Mouse (Mus musculus) right cerebral cortex, postnatal 14 days (tissue): ENCODE data around the gene Prmt8.
A peak's percentile ranks its signal among the peaks of the same experiment; 100 is the strongest.

Experiments used
- DNase-seq: peaks from one replicate; pipeline ENCODE4 v3.0.0; 2022

Prmt8 gene

GRCm38 (mm10) chr6:127769275-127770156 lies at the start of gene Prmt8:
TSS of gene Prmt8 (minus strand) at chr6:127769472.
- peak; percentile 46 for DNase-seq

- DNase-seq: peak; percentile 32
These were observed 33.9 kb upstream of the Prmt8 start for GRCm38 (mm10) chr6:127803046-127803729.

GRCm38 (mm10) chr6:127802211-127802610 lies 32.9 kb upstream of the Prmt8 start:
- DNase-seq: no peak

- DNase-seq: no peak
These were observed 20.8 kb upstream of the Prmt8 start for GRCm38 (mm10) chr6:127790023-127790422.

- peak; percentile 34 for DNase-seq
These were observed 1.5 kb upstream of the Prmt8 start for GRCm38 (mm10) chr6:127770806-127771205.

- DNase-seq: peak; percentile 49
These were observed 524 bp downstream of the Prmt8 start for GRCm38 (mm10) chr6:127768621-127769274.

GRCm38 (mm10) chr6:127767706-127768493 lies 1.4 kb downstream of the Prmt8 start:
- DNase-seq: peak; percentile 47

- DNase-seq: peak; percentile 57
These were observed 2.0 kb downstream of the Prmt8 start for GRCm38 (mm10) chr6:127767201-127767705.

- peak; percentile 42 for DNase-seq
These were observed 2.6 kb downstream of the Prmt8 start for GRCm38 (mm10) chr6:127766641-127767200.

GRCm38 (mm10) chr6:127766041-127766604 lies 3.1 kb downstream of the Prmt8 start:
- DNase-seq: peak; percentile 38

GRCm38 (mm10) chr6:127765573-127765972 lies 3.7 kb downstream of the Prmt8 start:
- peak; percentile 28 for DNase-seq

GRCm38 (mm10) chr6:127758264-127758663 lies 11.0 kb downstream of the Prmt8 start:
- no peak for DNase-seq

- no peak for DNase-seq
These were observed 11.6 kb downstream of the Prmt8 start for GRCm38 (mm10) chr6:127757667-127758167.

- no peak for DNase-seq
These were observed 12.4 kb downstream of the Prmt8 start for GRCm38 (mm10) chr6:127756856-127757255.

GRCm38 (mm10) chr6:127753228-127753627 lies 16.0 kb downstream of the Prmt8 start:
- DNase-seq: no peak

GRCm38 (mm10) chr6:127752681-127753080 lies 16.6 kb downstream of the Prmt8 start:
- DNase-seq: no peak

- DNase-seq: no peak
These were observed 17.8 kb downstream of the Prmt8 start for GRCm38 (mm10) chr6:127751499-127751898.

GRCm38 (mm10) chr6:127748793-127749192 lies 20.5 kb downstream of the Prmt8 start:
- no peak for DNase-seq

GRCm38 (mm10) chr6:127742290-127742689 lies 27.0 kb downstream of the Prmt8 start:
- no peak for DNase-seq

GRCm38 (mm10) chr6:127741162-127741561 lies 28.1 kb downstream of the Prmt8 start:
- no peak for DNase-seq

- DNase-seq: no peak
These were observed 28.6 kb downstream of the Prmt8 start for GRCm38 (mm10) chr6:127740711-127741110.
